Mouse (Mus musculus): ENCODE measurements around the gene Creb5. TPM values are rescaled to one million over a fixed set of nuclear protein-coding genes. Genes with fewer than 3 reads are reported as not detected.

The Creb5 gene
- polyA plus RNA-seq, 1 experiment from 2014 or later: 39.0 TPM

DNA sequence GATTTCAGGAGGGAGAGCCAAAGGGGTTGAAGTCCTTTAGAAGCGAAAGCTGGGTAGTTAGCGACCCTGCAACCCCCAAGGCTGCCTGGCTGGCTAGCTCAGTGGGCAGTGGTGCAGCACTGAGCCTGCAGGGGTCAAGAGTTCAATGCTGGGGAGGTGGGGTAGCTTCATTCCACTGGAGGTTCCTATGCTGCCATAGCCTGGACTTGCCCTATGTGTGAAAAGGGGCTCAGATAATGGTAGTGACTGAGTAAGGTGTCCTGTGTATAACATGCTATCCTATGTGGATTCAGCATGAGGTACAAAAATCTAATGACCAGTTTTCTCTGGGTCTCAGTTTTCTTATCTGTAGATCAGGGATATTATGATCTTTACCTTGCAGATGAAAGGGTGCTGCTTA is 182.6 kb downstream of the Creb5 start:
- no peaks in the 10 kb centered on the region for H3K27me3 ChIP-seq (ENCODE audit: control insufficient read depth, insufficient read depth, low read length)
- WGBS: 72% methylated on average over 2 of the region's 2 CpGs
- ATAC-seq (replicated peaks; ENCODE audit: low FRiP score): no peak
- H3K4me1 ChIP-seq (replicated peaks; ENCODE audit: control insufficient read depth, insufficient read depth, low read length): no peaks in the 10 kb centered on the region
- DNase-seq (ENCODE audit: low spot score): no peak
- no peak overlapping the region for H3K4me2 ChIP-seq (ENCODE audit: low read depth, low read length, severe bottlenecking)
- H3K9me3 ChIP-seq (ENCODE audit: control insufficient read depth, low read length): no peaks in the 10 kb centered on the region
- no peak overlapping the region for H3K27ac ChIP-seq (ENCODE audit: low read depth, low read length)
- H3K4me3 ChIP-seq (ENCODE audit: low read depth, low read length): no peak overlapping the region
- no peaks in the 10 kb centered on the region for H3K36me3 ChIP-seq (ENCODE audit: control insufficient read depth, insufficient read depth, low read length)
- no peak overlapping the region for H3K9ac ChIP-seq (ENCODE audit: low read length)

- DNase-seq (ENCODE audit: low spot score) (no peak), ATAC-seq (replicated peaks; ENCODE audit: low FRiP score) (no peak)
- H3K4me2 ChIP-seq (ENCODE audit: low read depth, low read length, severe bottlenecking): no peak overlapping the region
- H3K4me3 ChIP-seq (ENCODE audit: low read depth, low read length): no peak overlapping the region
- H3K9ac ChIP-seq (ENCODE audit: low read length): no peak overlapping the region
- H3K27me3 ChIP-seq (ENCODE audit: control insufficient read depth, insufficient read depth, low read length): no peaks in the 10 kb centered on the region
- no peaks in the 10 kb centered on the region for H3K4me1 ChIP-seq (replicated peaks; ENCODE audit: control insufficient read depth, insufficient read depth, low read length)
- no peaks in the 10 kb centered on the region for H3K36me3 ChIP-seq (ENCODE audit: control insufficient read depth, insufficient read depth, low read length)
- no peaks in the 10 kb centered on the region for H3K9me3 ChIP-seq (ENCODE audit: control insufficient read depth, low read length)
- H3K27ac ChIP-seq (ENCODE audit: low read depth, low read length): no peak overlapping the region
- 65% methylated on average over 8 of the region's 8 CpGs for WGBS
Observed at GRCm38 (mm10) chr6:53470559-53470958, 183.5 kb downstream of the Creb5 start.

DNA sequence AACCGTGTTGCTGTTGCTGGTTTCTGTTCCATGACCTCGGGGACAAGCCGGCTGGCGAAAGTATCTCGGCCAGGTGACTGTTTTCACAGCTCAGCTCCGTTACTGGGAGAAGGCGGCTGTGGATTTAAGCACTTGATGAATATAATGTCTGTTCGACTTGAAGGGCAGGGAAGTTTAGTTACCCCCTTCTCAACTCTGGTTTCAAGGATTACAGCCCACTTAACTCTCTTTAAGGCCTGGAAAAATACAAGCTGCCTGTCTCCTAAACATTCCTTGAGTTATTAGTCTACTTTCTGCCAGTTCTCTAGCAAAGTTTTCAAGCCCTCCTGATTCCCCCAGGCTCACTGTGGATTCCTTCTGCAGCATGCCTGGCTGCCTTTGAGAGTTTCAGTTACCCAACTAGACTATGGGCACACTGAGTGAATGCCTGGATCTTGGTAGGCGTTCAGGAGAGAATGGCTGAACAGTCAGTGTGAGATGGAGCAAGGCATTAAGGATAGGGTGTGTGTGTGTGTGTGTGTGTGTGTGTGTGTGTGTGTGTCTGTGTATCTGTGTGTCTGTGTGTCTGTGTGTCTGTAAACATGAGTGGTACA is 184.0 kb downstream of the Creb5 start:
- ATAC-seq (replicated peaks; ENCODE audit: low FRiP score) (no peak), DNase-seq (ENCODE audit: low spot score) (no peak)
- H3K9ac ChIP-seq (ENCODE audit: low read length): no peak overlapping the region
- no peak overlapping the region for H3K4me2 ChIP-seq (ENCODE audit: low read depth, low read length, severe bottlenecking)
- H3K4me1 ChIP-seq (replicated peaks; ENCODE audit: control insufficient read depth, insufficient read depth, low read length): no peaks in the 10 kb centered on the region
- no peak overlapping the region for H3K27ac ChIP-seq (ENCODE audit: low read depth, low read length)
- H3K9me3 ChIP-seq (ENCODE audit: control insufficient read depth, low read length): no peaks in the 10 kb centered on the region
- H3K4me3 ChIP-seq (ENCODE audit: low read depth, low read length): no peak overlapping the region
- no peaks in the 10 kb centered on the region for H3K27me3 ChIP-seq (ENCODE audit: control insufficient read depth, insufficient read depth, low read length)
- 76% methylated on average over 9 of the region's 9 CpGs for WGBS
- H3K36me3 ChIP-seq (ENCODE audit: control insufficient read depth, insufficient read depth, low read length): no peaks in the 10 kb centered on the region

DNA sequence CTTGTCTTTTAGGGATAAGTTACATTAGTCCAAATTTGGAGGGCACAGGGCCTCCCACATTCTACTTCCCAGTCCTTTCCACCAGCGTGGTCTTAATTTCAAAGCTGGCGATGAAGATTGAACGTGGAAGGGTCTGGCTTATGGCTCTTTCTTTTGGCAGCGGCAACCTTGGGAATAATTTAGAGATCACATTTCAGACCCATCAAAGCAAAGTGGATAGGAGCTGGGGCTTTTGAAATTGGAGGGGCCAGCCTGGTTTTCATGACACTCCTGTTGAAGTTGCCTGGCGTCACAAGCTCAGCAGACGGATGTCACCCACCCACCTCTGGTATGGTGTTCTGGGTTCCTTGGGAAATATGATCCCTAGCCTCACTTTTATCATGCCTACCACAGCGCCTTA is 185.7 kb downstream of the Creb5 start:
- no peak overlapping the region for H3K4me3 ChIP-seq (ENCODE audit: low read depth, low read length)
- ATAC-seq (replicated peaks; ENCODE audit: low FRiP score) (no peak), DNase-seq (ENCODE audit: low spot score) (no peak)
- no peak overlapping the region for H3K4me2 ChIP-seq (ENCODE audit: low read depth, low read length, severe bottlenecking)
- no peaks in the 10 kb centered on the region for H3K36me3 ChIP-seq (ENCODE audit: control insufficient read depth, insufficient read depth, low read length)
- H3K9ac ChIP-seq (ENCODE audit: low read length): no peak overlapping the region
- no peaks in the 10 kb centered on the region for H3K27me3 ChIP-seq (ENCODE audit: control insufficient read depth, insufficient read depth, low read length)
- H3K9me3 ChIP-seq (ENCODE audit: control insufficient read depth, low read length): no peaks in the 10 kb centered on the region
- no peak overlapping the region for H3K27ac ChIP-seq (ENCODE audit: low read depth, low read length)
- 88% methylated on average over 7 of the region's 7 CpGs for WGBS
- H3K4me1 ChIP-seq (replicated peaks; ENCODE audit: control insufficient read depth, insufficient read depth, low read length): no peaks in the 10 kb centered on the region

DNA sequence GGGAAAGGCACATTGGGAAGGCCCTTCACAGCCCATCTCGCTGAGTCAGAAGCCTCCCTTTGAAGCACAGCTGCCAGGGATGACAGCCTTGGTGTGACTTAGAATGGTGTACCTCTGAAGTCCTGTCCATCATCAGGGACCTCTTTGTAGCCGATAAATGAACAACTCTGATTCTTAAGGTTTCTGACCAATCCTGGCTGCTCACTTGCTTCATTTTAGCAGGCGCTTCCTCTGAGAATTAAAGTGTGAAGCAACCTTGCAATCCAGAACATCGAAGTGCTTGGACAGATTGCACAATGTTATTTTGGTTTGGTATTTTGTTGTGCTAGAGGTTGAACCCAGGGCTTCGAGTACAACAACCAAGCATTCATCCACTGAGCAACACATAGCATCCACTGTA is 190.4 kb downstream of the Creb5 start:
- no peak overlapping the region for H3K27ac ChIP-seq (ENCODE audit: low read depth, low read length)
- H3K9ac ChIP-seq (ENCODE audit: low read length): no peak overlapping the region
- H3K4me2 ChIP-seq (ENCODE audit: low read depth, low read length, severe bottlenecking): no peak overlapping the region
- H3K4me1 ChIP-seq (replicated peaks; ENCODE audit: control insufficient read depth, insufficient read depth, low read length): no peaks in the 10 kb centered on the region
- 90% methylated on average over 5 of the region's 5 CpGs for WGBS
- H3K9me3 ChIP-seq (ENCODE audit: control insufficient read depth, low read length): no peaks in the 10 kb centered on the region
- no peak overlapping the region for H3K4me3 ChIP-seq (ENCODE audit: low read depth, low read length)
- DNase-seq (ENCODE audit: low spot score) (no peak), ATAC-seq (replicated peaks; ENCODE audit: low FRiP score) (no peak)
- H3K36me3 ChIP-seq (ENCODE audit: control insufficient read depth, insufficient read depth, low read length): no peaks in the 10 kb centered on the region
- no peaks in the 10 kb centered on the region for H3K27me3 ChIP-seq (ENCODE audit: control insufficient read depth, insufficient read depth, low read length)

DNA sequence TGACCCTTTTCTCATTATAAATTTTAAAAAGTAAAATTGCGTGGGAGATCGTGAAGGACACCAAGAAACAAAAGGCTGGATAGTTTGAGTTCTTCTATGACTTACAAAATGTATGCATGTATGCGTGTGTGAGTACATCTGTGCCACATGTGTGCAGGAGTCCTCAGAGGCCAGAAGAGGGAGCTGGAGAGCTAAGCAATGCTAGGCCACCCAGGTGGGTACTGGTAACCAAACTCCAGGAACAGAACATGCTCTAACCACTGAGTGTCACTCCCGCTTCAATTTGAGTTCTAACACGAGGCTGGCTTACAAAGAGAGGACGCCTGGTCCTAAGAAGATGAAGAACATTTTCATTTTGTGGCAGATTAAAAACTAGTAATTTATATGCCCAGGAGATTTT is 203.8 kb downstream of the Creb5 start:
- Histone ChIP-seq H3K9ac (ENCODE audit: low read length) (no peak overlapping the region), H3K27ac (ENCODE audit: low read depth, low read length) (no peak overlapping the region), H3K36me3 (ENCODE audit: control insufficient read depth, insufficient read depth, low read length) (no peaks in the 10 kb centered on the region), H3K27me3 (ENCODE audit: control insufficient read depth, insufficient read depth, low read length) (no peaks in the 10 kb centered on the region), H3K9me3 (ENCODE audit: control insufficient read depth, low read length) (no peaks in the 10 kb centered on the region), H3K4me1 (replicated peaks; ENCODE audit: control insufficient read depth, insufficient read depth, low read length) (no peaks in the 10 kb centered on the region), H3K4me3 (ENCODE audit: low read depth, low read length) (no peak overlapping the region), H3K4me2 (ENCODE audit: low read depth, low read length, severe bottlenecking) (no peak overlapping the region)
- ATAC-seq (replicated peaks; ENCODE audit: low FRiP score) (no peak), DNase-seq (ENCODE audit: low spot score) (no peak)
- WGBS: 94% methylated on average over 6 of the region's 6 CpGs

DNA sequence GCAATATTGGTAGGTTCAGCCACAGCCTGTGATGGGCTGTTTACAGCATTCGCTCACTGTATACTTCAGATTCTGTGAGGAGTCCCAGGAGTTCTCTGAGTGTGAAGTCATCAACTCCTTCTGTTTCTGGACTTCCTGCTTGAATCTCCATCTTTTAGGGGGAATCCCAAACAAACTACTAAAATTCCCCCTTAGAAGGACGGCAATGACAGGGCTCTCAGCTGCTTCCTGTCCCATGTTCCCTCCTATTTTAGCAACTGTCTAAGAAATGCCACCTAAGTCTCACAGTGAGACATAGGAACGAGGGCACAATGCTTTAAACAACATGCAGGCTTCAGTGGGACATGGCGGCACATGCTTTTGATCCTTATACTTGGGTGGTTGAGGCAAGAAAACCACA is 204.3 kb downstream of the Creb5 start:
- WGBS: 95% methylated on average over 4 of the region's 4 CpGs
- Histone ChIP-seq H3K27me3 (ENCODE audit: control insufficient read depth, insufficient read depth, low read length) (no peaks in the 10 kb centered on the region), H3K4me2 (ENCODE audit: low read depth, low read length, severe bottlenecking) (no peak overlapping the region), H3K9ac (ENCODE audit: low read length) (no peak overlapping the region), H3K4me3 (ENCODE audit: low read depth, low read length) (no peak overlapping the region), H3K4me1 (replicated peaks; ENCODE audit: control insufficient read depth, insufficient read depth, low read length) (no peaks in the 10 kb centered on the region), H3K36me3 (ENCODE audit: control insufficient read depth, insufficient read depth, low read length) (no peaks in the 10 kb centered on the region), H3K9me3 (ENCODE audit: control insufficient read depth, low read length) (no peaks in the 10 kb centered on the region), H3K27ac (ENCODE audit: low read depth, low read length) (no peak overlapping the region)
- DNase-seq (ENCODE audit: low spot score) (no peak), ATAC-seq (replicated peaks; ENCODE audit: low FRiP score) (no peak)

DNA sequence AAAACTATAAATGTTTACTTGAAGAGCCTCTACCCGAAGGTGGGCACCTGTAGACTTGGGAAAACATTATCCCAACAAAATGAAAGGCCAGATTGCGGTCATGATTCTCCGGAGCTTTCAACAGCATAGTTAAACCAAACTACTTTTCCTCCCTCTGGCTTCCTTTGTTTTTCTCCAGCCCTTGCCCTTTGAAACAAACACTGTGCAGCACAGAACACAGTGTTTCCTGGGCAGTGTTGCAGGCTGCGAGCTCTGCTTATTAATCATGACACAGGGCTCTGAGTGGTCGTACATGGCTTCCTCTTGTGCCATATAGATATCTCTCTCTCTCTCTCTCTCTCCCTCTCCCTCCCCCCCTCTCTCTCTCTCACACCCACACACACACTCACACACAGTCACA is 206.8 kb downstream of the Creb5 start:
- no peak overlapping the region for H3K4me3 ChIP-seq (ENCODE audit: low read depth, low read length)
- no peak overlapping the region for H3K4me2 ChIP-seq (ENCODE audit: low read depth, low read length, severe bottlenecking)
- H3K27ac ChIP-seq (ENCODE audit: low read depth, low read length): no peak overlapping the region
- no peaks in the 10 kb centered on the region for H3K9me3 ChIP-seq (ENCODE audit: control insufficient read depth, low read length)
- no peak for ATAC-seq (replicated peaks; ENCODE audit: low FRiP score)
- no peak for DNase-seq (ENCODE audit: low spot score)
- 78% methylated on average over 5 of the region's 5 CpGs for WGBS
- no peaks in the 10 kb centered on the region for H3K4me1 ChIP-seq (replicated peaks; ENCODE audit: control insufficient read depth, insufficient read depth, low read length)
- H3K27me3 ChIP-seq (ENCODE audit: control insufficient read depth, insufficient read depth, low read length): no peaks in the 10 kb centered on the region
- H3K36me3 ChIP-seq (ENCODE audit: control insufficient read depth, insufficient read depth, low read length): no peaks in the 10 kb centered on the region
- no peak overlapping the region for H3K9ac ChIP-seq (ENCODE audit: low read length)

DNA sequence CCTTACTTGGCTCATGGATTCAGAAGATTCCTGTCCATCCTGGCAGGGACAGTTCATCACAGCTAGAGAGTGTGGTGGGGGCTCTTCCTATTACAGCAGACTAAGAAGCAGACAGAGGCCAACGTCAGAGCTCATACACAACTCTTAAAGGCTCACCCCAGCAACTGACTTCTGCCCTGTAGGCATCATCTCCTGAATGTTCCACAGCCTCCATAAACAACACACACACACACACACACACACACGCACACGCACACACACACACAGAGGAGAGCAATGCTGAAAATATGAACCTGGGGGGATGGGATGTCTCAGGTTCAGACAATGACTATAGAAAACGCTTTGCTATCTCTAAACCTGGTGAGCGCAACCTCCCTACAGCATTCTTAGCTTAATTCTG is 208.6 kb downstream of the Creb5 start:
- no peak for DNase-seq (ENCODE audit: low spot score)

More for the DNA sequence above, 208.6 kb downstream of the Creb5 start:
- Histone ChIP-seq H3K4me2 (ENCODE audit: low read depth, low read length, severe bottlenecking) (no peak overlapping the region), H3K9me3 (ENCODE audit: control insufficient read depth, low read length) (no peaks in the 10 kb centered on the region), H3K27ac (ENCODE audit: low read depth, low read length) (no peak overlapping the region), H3K36me3 (ENCODE audit: control insufficient read depth, insufficient read depth, low read length) (no peaks in the 10 kb centered on the region), H3K9ac (ENCODE audit: low read length) (no peak overlapping the region), H3K4me1 (replicated peaks; ENCODE audit: control insufficient read depth, insufficient read depth, low read length) (no peaks in the 10 kb centered on the region), H3K4me3 (ENCODE audit: low read depth, low read length) (no peak overlapping the region), H3K27me3 (ENCODE audit: control insufficient read depth, insufficient read depth, low read length) (no peaks in the 10 kb centered on the region)
- ATAC-seq (replicated peaks; ENCODE audit: low FRiP score): no peak
- WGBS: 91% methylated on average over 5 of the region's 5 CpGs

All from forebrain, embryonic 11.5 days (tissue).